Mouse (Mus musculus) liver, embryonic 13.5 days (tissue): Measurements from ENCODE around the gene Cux2. TPM values are rescaled to one million over a fixed set of nuclear protein-coding genes. Genes with fewer than 3 reads are reported as not detected.
A peak's percentile ranks its signal among the peaks of the same experiment; 100 is the strongest.

ENCODE experiments used
- ATAC-seq: fragments of 200-750 bp; cut with Nextera tagmentation; 2 replicates; pipeline ENCODE4 v1.8.0; 2017; ENCODE audit warnings: low read depth, mild to moderate bottlenecking, moderate number of reproducible peaks, moderate library complexity
- DNase-seq: peaks from one replicate; pipeline ENCODE4 v3.0.0; 2022
- H3K27ac ChIP-seq: fragments of 300-500 bp; sonication (generic); 2 replicates; pipeline ENCODE4 v1.5.1; 2015; ENCODE audit warnings: moderate library complexity, mild to moderate bottlenecking, inconsistent platforms
- H3K27me3 ChIP-seq: fragments of 300-500 bp; sonication (generic); 2 replicates; pipeline ENCODE4 v1.6.1; 2015; ENCODE audit warnings: mild to moderate bottlenecking, inconsistent platforms
- H3K36me3 ChIP-seq: fragments of 300-500 bp; sonication (generic); 2 replicates; pipeline ENCODE4 v1.6.1; 2015; ENCODE audit warnings: mild to moderate bottlenecking, inconsistent platforms
- H3K4me1 ChIP-seq: fragments of 300-500 bp; sonication (generic); replicated peaks from 2 replicates; pipeline ENCODE4 v1.6.1; 2015; ENCODE audit warnings: inconsistent platforms
- H3K4me2 ChIP-seq: fragments of 300-500 bp; sonication (generic); 2 replicates; pipeline ENCODE4 v1.6.1; 2015; ENCODE audit warnings: inconsistent platforms, mild to moderate bottlenecking, moderate library complexity
- H3K4me3 ChIP-seq: fragments of 300-500 bp; sonication (generic); replicated peaks from 2 replicates; pipeline ENCODE4 v1.5.1; 2015; ENCODE audit warnings: mild to moderate bottlenecking, inconsistent platforms
- H3K9ac ChIP-seq: fragments of 300-500 bp; sonication (generic); 2 replicates; pipeline ENCODE4 v1.6.1; 2015; ENCODE audit warnings: mild to moderate bottlenecking, inconsistent platforms
- H3K9me3 ChIP-seq: fragments of 300-500 bp; sonication (generic); replicated peaks from 2 replicates; pipeline ENCODE4 v1.6.1; 2016; ENCODE audit warnings: inconsistent platforms
- WGBS: fragments of 180-500 bp; shearing (Covaris S2); methylation state at CpG from one replicate; pipeline ENCODE4 v1.1.7; 2015; ENCODE audit not compliant: insufficient replicate concordance; 5-methylcytosine and 5-hydroxymethylcytosine counted together
- polyA plus RNA-seq: library from polyadenylated mRNA; unstranded; fragments of >200 nt; fragmentation: Nextera tagmentation; extraction: Ambion mirVana; gene quantifications from 2 replicates; pipeline ENCODE4 v1.2.1, GENCODE M21; 2015

Cux2 gene
- polyA plus RNA-seq, 1 experiment from 2014 or later: 0.59 TPM

DNA sequence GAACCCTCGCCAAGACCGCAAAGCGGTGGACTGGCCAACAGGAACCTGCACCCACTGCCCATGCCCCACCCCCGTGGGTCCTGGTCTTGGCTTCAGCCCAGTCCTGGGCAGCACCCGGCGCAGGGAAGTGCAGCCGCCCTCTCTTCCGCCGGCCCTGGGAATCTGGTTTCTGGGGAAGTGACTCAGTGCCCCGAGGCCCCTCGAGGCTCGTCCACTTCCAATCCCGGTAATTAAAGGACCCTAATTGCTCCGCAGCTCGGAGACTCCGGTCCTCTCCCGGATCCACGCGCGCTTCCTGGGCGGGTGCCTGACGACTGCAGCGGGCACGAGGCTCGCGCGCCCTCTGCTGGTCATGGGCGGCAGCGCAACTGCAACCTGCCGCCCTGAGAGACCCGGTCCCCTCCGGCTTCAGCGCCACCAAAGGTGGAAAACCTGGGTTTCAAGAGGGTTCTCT, 207.2 kb downstream of the Cux2 start:
- Histone ChIP-seq H3K9me3 (no peaks in the 10 kb centered on the region), H3K27me3 (peaks cover 39% of the 10 kb centered on the region), H3K4me3 (peak overlapping the region; percentile 63), H3K4me2 (peak overlapping the region; percentile 89), H3K36me3 (no peaks in the 10 kb centered on the region), H3K9ac (peak overlapping the region; percentile 75), H3K27ac (no peak overlapping the region), H3K4me1 (peaks cover 50% of the 10 kb centered on the region)
- ATAC-seq (peak; percentile 68), DNase-seq (peak; percentile 71)
- WGBS: under 1% methylated on average over 33 of the region's 33 CpGs

DNA sequence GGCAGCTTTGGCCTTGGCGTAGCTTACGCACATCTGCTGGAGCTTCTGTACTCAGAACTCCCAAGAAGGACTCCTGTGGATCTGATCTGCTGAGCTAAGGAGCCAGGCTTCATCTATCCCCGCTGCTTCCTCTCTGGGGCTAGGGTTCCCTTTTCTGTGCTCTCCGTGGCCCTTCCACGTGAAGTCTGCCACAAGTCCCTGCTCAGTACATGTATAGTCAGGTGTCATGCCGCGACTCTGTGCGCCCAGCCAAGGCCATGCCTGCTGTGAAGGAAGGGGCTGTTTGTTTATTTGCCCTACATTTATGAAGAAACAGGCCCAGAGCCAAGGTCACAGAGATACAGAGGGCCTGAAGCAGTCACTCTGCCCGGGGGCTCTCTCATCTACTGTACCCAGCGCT, 207.9 kb downstream of the Cux2 start:
- DNase-seq: no peak
- no peak overlapping the region for H3K27ac ChIP-seq

DNA sequence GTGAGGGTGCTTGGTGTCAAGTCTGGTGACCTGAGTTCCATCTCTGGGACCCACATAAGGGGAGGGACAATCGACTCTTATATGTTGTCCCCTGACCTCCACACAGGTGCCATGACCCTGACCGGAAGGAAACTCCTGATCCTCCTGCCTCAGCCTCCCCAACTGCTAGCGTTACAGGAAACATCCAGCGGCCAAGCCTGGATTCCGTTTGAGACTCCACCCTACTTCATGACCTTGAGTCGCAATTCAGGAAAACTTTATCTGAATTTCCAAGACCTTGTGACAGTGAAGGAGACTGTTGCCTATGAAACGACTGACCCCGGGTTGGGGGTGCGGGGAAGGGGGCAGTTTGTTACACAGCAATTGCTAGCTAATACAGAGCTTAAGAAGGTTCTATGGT, 208.4 kb downstream of the Cux2 start:
- H3K9me3 ChIP-seq: no peaks in the 10 kb centered on the region
- peaks cover 59% of the 10 kb centered on the region for H3K4me1 ChIP-seq
- no peak overlapping the region for H3K9ac ChIP-seq
- DNase-seq (no peak), ATAC-seq (no peak)
- H3K4me2 ChIP-seq: no peak overlapping the region
- H3K27me3 ChIP-seq: peaks cover 42% of the 10 kb centered on the region
- H3K36me3 ChIP-seq: no peaks in the 10 kb centered on the region
- WGBS: 87% methylated on average over 9 of the region's 9 CpGs
- no peak overlapping the region for H3K4me3 ChIP-seq
- H3K27ac ChIP-seq: no peak overlapping the region

More for the DNA sequence above, 207.9 kb downstream of the Cux2 start:
- H3K4me1 ChIP-seq: peaks cover 55% of the 10 kb centered on the region
- peaks cover 42% of the 10 kb centered on the region for H3K27me3 ChIP-seq
- no peak overlapping the region for H3K4me3 ChIP-seq
- H3K9me3 ChIP-seq: no peaks in the 10 kb centered on the region
- 41% methylated on average over 10 of the region's 10 CpGs for WGBS
- H3K4me2 ChIP-seq: peak overlapping the region; percentile 89
- peak overlapping the region; percentile 75 for H3K9ac ChIP-seq
- no peak for ATAC-seq
- no peaks in the 10 kb centered on the region for H3K36me3 ChIP-seq

DNA sequence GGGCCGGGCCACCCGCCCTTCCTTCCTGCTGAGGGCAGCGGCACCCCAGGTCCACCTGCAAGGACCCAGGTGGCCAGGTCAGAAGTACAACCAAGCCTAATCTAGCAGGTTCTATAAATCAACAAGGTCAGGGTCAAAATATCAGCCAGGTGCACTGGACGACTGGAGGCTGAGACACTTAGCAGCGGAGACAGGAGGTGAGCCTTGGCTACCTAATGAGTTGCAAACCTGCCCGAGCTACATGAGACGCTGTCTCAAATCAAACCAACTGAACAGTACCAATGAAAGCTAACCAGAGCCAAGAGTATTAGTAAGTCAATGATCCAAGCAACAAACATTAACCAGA, 210.8 kb downstream of the Cux2 start:
- WGBS: 34% methylated on average over 7 of the region's 7 CpGs
- H3K4me1 ChIP-seq: peaks cover 76% of the 10 kb centered on the region
- H3K9ac ChIP-seq: peak overlapping the region; percentile 76

DNA sequence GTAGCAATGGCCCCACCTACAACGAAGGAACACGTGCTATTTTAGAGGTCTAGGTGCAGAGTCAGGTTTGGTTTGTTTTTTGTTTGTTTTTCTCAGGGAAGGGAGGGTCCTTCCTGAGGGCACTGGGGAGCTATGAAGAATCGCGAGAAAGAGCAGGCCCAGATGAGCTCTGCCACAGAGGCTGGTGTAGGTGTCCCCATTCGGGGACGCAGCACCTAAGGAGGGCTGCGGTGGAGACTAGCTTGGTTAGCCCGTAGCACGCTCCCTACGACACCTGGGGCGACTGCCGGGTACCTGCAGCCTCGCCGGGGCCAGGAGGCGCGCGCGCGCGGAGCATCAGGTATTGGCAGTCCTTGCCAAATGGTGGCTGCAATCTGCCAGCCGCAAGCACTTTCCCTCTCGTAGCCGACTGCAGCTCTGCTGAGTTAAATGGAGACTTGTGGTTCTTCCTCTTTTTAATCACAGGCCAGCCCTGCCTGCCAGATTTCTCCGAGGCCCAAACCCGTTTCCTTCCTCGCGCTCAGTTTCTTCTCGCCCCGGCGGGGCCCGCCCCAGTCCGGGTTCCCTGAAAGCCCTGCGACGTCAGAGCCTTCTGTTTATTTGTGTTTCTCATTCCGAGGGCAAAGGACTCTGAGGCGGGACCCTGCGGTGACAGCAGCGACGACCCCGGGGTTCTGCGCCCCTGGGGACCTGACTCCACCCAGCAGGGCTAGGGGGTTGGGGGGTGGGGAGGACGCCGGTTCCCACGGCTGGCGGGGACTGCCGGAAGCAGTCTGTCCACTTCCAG, 211.4 kb downstream of the Cux2 start:
- H3K4me2 ChIP-seq: peak overlapping the region; percentile 98
- no peaks in the 10 kb centered on the region for H3K36me3 ChIP-seq
- H3K27ac ChIP-seq: peak overlapping the region; percentile 85
- WGBS: under 1% methylated on average over 46 of the region's 46 CpGs
- no peak for ATAC-seq
- peaks cover 77% of the 10 kb centered on the region for H3K4me1 ChIP-seq
- H3K9me3 ChIP-seq: no peaks in the 10 kb centered on the region
- peaks cover 20% of the 10 kb centered on the region for H3K27me3 ChIP-seq
- peak overlapping the region; percentile 76 for H3K9ac ChIP-seq
- no peak for DNase-seq
- H3K4me3 ChIP-seq: peak overlapping the region; percentile 88

More for the DNA sequence above, 210.8 kb downstream of the Cux2 start:
- peak overlapping the region; percentile 98 for H3K4me2 ChIP-seq
- peak overlapping the region; percentile 85 for H3K27ac ChIP-seq
- no peak for ATAC-seq
- DNase-seq: no peak
- no peaks in the 10 kb centered on the region for H3K9me3 ChIP-seq
- no peaks in the 10 kb centered on the region for H3K36me3 ChIP-seq
- H3K27me3 ChIP-seq: peaks cover 25% of the 10 kb centered on the region
- peak overlapping the region; percentile 88 for H3K4me3 ChIP-seq

DNA sequence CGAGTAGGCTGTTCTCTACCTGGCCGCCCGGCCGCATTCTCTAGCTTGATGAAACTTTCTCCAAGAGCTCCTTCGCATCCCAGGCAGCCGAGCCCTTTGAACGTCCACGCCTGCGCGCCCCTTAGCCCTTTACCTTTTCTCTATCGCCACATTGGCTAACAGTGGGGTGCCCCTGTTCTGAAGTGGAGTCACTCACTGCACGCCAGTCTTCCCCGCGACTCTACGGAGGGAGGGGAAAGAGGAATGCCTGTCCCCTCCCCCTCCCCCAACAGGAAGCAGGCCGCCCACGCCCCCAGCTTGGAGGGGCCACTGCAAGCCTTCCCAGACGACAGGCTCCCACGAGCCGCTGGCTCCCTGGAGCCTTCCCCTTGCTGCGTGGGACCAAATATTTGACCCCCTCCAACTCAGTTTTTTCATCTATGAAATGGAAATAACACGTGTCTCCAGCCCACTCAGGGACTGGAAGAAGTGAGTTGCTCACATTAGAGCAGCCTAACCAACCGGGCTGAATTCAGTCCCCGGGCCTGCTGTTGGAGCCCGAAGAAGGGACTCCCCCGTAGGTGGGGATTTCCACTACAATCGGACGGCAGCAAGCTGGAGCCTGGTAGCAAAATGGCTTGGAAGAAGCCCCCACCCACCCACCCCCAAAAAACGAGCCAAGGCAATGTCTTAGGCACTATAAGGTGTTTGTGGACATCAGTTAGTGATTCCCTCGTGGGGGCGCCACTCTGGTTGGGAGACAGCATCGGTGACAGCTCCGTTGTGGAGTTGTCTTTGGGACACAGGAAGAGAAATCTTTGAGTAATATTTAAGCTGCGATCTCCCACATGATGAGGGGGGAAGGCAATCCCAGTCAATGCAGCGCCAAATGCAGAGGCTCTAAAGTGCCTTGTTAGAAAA, 212.2 kb downstream of the Cux2 start, which contains the start of gene Sh2b3:
Gene Sh2b3 (minus strand): TSS at position 206 of the 900 bp plus-strand sequence.
- peak within 1 kb of the TSS; percentile 98 for H3K4me2 ChIP-seq
- ATAC-seq (peak; percentile 21), DNase-seq (no peak)
- H3K27me3 ChIP-seq: peaks cover 14% of the 10 kb centered on the region
- H3K9me3 ChIP-seq: no peaks in the 10 kb centered on the region
- peak within 1 kb of the TSS; percentile 89 for H3K9ac ChIP-seq
- H3K36me3 ChIP-seq: no peaks in the 10 kb centered on the region
- H3K27ac ChIP-seq: peak within 1 kb of the TSS; percentile 90
- WGBS: 1% methylated on average over 35 of the region's 35 CpGs
- peaks cover 77% of the 10 kb centered on the region for H3K4me1 ChIP-seq
- peak within 1 kb of the TSS; percentile 88 for H3K4me3 ChIP-seq

DNA sequence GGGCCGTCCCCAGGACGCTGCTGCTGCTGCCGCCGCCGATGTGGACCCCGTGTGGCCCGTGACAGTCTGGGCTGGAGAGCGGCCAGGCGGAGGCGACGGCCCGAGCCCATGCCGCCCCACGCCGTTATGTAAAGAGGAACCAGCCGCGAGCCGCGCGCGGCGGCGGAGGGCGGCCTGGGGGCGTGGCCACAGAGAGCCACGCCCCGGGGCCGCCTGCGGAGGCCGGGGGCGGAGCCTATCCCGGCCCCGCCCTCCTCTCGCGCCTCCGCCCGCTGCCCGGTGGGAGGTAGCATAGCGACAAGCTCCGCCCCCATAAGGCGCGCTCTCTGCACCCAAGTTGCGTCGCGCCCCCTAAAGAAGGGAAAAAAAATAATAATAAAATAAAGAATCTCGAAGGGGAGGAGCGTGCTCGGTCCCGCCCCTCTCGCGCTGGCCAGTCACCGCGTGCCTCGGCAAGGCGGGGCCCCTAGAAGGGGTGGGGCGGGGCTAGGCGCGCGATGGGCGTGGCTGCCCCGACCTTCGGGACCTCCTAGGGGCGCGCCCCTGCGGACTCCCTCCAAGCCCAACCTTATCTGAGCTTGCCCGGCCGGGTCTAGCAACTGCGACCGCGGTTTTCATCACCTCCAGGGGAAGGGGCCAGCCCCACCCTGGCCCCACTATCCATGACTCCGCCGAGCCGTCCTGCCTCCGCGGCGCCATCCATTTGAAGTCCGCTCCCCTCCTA, 213.0 kb downstream of the Cux2 start:
- Histone ChIP-seq H3K27me3 (peaks cover 14% of the 10 kb centered on the region), H3K9ac (peak overlapping the region; percentile 89), H3K9me3 (no peaks in the 10 kb centered on the region), H3K27ac (peak overlapping the region; percentile 90), H3K36me3 (0 out of 2 replicates have a peak, but pooled peaks cover 3% of the 10 kb centered on the region), H3K4me2 (peak overlapping the region; percentile 98), H3K4me1 (peaks cover 77% of the 10 kb centered on the region), H3K4me3 (peak overlapping the region; percentile 88)
- peak; percentile 84 for ATAC-seq
- peak; percentile 92 for DNase-seq
- WGBS: under 1% methylated on average over 67 of the region's 77 CpGs

DNA sequence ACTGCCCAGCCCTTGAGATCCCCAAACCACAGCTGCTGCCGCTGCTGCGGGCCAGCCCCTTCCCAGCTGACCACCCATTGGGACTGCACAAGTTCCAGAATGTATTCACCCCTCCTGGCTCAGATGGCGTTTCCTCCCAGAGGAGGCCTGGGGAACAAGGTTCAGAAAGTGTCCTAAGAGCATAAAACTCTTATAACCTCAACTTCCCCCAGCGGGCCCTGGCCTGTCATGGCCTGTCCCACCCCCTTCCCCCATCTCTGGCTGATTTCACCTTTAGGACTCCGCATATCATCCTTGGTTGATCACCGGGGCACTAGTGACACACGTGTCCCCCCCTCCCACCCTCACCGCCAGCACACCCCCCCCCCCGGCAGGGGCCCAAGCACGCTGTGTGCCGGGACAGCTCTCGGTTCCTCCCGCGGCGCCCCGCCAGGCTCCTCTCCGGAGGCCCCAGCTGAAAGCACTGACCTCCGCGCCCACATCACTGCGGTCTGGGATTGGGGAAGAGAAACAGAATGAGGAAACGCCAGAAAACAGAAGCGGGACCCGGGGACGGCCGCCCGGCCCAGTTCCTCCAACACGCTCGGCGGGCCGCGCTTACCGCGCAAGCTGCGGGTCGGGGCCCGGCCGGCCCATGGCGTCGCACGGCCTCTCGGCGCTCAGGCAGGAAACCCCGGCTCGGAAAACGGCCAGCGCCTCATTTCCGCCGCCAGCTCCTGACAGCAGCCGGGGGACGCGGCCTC, 213.8 kb downstream of the Cux2 start:
- Histone ChIP-seq H3K9me3 (no peaks in the 10 kb centered on the region), H3K4me2 (peak overlapping the region; percentile 98), H3K27ac (peak overlapping the region; percentile 90), H3K4me1 (peaks cover 79% of the 10 kb centered on the region), H3K9ac (peak overlapping the region; percentile 89), H3K27me3 (peaks cover 14% of the 10 kb centered on the region), H3K4me3 (peak overlapping the region; percentile 88), H3K36me3 (0 out of 2 replicates have a peak, but pooled peaks cover 4% of the 10 kb centered on the region)
- DNase-seq: no peak
- ATAC-seq: peak; percentile 13
- WGBS: under 1% methylated on average over 39 of the region's 51 CpGs

DNA sequence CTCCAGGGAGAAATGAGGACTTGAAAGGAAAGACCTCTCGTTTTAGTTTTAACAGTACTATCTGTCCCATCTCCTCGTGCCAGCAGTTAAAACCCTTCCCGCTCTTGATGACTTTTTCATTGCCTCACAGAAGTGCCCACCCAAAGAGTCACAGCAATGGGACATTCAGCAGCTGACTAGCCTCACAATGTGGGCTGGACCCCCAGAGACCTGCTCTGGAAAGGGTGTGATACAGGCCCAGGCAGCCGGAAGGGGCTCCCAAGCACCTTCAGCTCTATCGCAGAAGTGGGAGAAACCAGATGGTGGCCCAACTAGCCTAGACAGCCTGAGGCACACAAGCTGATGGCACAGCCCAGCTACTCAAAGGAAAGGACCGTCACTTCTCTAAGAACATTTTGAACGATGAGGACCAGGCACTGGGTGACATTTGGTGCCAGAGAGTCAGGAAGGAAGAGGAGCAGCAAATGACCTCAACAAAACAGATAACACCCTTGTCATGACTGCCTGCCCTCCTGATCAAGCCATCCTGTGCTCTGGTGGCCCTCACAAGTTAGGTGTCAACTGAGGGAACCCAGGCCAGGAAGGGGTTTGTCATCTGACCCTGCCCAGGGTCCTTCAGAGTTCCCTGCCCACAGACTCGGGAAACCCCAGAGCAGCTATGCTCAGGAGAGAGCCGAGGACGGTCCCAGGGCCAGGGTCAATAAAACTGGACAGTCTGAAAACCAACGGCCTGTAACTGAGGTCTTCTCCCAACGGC, 214.7 kb downstream of the Cux2 start:
- Histone ChIP-seq H3K4me1 (peaks cover 82% of the 10 kb centered on the region), H3K4me2 (peak overlapping the region; percentile 98), H3K27me3 (peaks cover 14% of the 10 kb centered on the region), H3K9me3 (no peaks in the 10 kb centered on the region), H3K27ac (peak overlapping the region; percentile 90), H3K9ac (peak overlapping the region; percentile 89), H3K36me3 (0 out of 2 replicates have a peak, but pooled peaks cover 4% of the 10 kb centered on the region), H3K4me3 (peak overlapping the region; percentile 88)
- ATAC-seq: no peak
- 10% methylated on average over 12 of the region's 12 CpGs for WGBS
- DNase-seq: no peak

DNA sequence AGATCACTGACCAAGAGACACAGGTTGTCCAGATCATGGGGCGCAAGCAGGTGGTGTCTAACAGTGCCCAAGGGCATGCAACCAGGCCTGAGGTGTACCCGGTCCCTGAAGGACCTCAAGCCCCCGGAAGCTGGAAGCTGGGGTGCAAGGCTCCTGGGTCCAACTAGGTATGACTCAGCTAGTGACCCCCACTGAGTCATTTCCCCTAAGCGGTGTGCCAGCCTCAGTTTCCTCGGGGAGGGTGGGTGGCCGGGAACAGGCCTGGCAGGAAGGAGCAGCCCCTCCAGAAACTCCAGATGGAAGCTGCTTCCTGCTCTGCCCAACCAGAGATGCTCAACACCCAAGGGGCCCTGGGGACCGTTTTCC, 215.7 kb downstream of the Cux2 start:
- WGBS: 33% methylated on average over 7 of the region's 7 CpGs
- peaks cover 5% of the 10 kb centered on the region for H3K36me3 ChIP-seq
- ATAC-seq: no peak
- peak overlapping the region; percentile 90 for H3K27ac ChIP-seq
- H3K9me3 ChIP-seq: no peaks in the 10 kb centered on the region
- H3K4me1 ChIP-seq: peaks cover 84% of the 10 kb centered on the region
- H3K4me3 ChIP-seq: peak overlapping the region; percentile 88
- H3K4me2 ChIP-seq: peak overlapping the region; percentile 98
- peak overlapping the region; percentile 89; the same call in 1 of the 2 replicates for H3K9ac ChIP-seq
- peaks cover 14% of the 10 kb centered on the region for H3K27me3 ChIP-seq
- no peak for DNase-seq
